Mouse (Mus musculus): ENCODE data around the gene Trim31. TPM values are rescaled to one million over a fixed set of nuclear protein-coding genes. Genes with fewer than 3 reads are reported as not detected.

Gene Trim31
- total RNA-seq, 2 experiments from 2014 or later: not detected

DNA sequence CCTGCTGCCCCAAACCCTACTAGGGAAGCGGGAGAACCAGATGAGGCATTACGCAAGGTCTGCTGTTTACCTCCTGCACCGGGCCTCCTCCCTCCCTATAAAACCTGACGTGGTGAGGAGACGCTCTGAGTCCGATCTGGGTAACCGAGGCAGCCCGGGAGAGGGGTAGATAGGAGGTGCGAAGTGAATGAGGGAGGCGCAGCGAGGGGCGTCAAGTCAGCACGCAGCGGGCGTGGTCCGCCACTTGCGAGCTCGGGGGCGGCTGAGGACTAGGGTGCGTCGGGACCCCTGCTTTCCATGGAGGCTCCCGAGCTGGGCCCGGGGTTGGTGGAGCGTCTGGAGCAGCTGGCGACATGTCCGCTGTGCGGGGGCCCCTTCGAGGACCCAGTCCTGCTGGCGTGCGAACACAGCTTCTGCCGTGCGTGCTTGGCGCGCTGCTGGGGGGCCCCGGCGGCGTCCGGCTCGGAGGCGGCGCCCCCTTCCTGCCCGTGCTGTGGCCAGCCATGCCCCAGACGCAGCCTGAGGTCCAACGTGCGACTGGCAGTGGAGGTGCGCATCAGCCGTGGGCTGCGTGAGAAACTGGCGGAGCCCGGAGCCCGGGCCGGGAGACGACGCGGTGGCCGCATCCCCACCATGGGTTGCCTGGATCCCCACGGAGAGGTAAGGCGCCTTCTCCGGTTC lies 45.0 kb downstream of the Trim31 start, which contains the start of gene Rnf39:
TSS of gene Rnf39 (plus strand) at position 128 of the 681 bp plus-strand sequence.
- DNase-seq (ENCODE audit: low spot score in 2 of 2): no peak

GRCm38 (mm10) chr17:36943691-36944090 lies 45.8 kb downstream of the Trim31 start:
- DNase-seq (ENCODE audit: low spot score in 2 of 2): no peak

- no peak for DNase-seq (ENCODE audit: low spot score in 2 of 2)
Measured at GRCm38 (mm10) chr17:36944121-36944775, 46.3 kb downstream of the Trim31 start.

GRCm38 (mm10) chr17:36947051-36947819 lies 49.3 kb downstream of the Trim31 start:
- DNase-seq (ENCODE audit: low spot score in 2 of 2): peak; percentile 59 to 74

DNA sequence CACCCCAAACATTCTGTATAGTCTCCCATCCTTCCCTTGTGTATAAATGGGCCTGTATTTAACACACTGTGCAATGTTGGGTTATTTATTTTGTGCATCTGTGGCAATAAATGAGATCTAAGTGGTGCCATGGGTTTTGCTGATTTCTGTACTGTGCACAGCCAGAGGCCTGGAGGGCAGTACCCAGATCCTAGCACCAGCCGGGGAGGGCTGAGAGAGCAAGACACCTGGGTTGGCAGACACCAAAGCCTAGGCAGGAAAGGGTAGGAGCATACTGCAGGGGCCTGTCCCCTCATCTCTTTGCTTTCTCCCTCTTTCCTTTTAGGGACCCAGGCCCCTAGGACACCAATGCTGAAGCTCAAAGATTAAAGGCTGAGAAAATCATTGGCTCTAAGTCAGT lies 50.4 kb downstream of the Trim31 start:
- no peak for DNase-seq (ENCODE audit: low spot score in 2 of 2)

DNA sequence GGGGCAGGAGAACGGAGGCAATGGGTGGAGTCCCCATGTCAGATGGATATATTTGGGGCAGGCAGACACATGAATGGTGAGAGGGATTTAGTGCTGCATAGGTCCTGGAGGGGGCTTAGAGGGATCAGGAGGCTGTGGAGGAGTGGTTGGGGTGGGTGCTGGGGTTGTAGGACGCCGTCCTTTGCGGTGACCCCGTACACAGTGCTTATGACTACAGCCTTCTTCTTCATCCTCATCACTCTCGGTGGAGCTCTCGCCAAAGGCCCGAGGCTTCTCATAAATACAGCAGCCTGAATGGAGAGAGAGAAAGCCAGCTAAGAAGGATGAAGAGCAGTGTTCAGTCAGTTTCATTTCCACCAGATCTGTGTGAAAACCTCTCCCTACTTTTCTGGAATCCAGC lies 51.3 kb downstream of the Trim31 start:
- DNase-seq (ENCODE audit: low spot score in 2 of 2): no peak

- peak; percentile 93 to 94 for DNase-seq (ENCODE audit: low spot score in 2 of 2)
Measured at GRCm38 (mm10) chr17:36950981-36951947, 53.3 kb downstream of the Trim31 start, which contains the start of gene Ppp1r11. Ppp1r11 (minus strand) TSS chr17:36951741.

GRCm38 (mm10) chr17:36952631-36953030 lies 54.7 kb downstream of the Trim31 start:
- DNase-seq (ENCODE audit: low spot score in 2 of 2): no peak

DNA sequence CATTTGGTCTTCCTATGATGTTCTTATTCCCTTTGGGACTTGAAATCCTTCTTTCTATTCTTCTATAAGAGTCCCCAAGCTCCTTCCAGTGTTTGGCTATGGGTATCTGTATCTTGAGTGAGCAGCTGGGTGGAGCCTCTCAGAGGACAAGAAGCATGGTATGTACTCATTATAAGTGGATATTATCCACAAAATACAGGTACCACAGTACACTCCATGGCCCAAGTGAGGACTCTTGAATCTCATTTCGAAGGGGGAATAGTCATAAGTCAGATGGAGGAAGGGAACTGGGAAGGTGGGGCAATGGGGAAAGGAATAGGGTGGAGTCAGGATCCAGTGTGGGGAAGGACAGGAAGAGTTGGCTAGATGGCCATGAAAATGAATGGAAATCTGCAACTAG lies 55.1 kb downstream of the Trim31 start:
- no peak for DNase-seq (ENCODE audit: low spot score in 2 of 2)

DNA sequence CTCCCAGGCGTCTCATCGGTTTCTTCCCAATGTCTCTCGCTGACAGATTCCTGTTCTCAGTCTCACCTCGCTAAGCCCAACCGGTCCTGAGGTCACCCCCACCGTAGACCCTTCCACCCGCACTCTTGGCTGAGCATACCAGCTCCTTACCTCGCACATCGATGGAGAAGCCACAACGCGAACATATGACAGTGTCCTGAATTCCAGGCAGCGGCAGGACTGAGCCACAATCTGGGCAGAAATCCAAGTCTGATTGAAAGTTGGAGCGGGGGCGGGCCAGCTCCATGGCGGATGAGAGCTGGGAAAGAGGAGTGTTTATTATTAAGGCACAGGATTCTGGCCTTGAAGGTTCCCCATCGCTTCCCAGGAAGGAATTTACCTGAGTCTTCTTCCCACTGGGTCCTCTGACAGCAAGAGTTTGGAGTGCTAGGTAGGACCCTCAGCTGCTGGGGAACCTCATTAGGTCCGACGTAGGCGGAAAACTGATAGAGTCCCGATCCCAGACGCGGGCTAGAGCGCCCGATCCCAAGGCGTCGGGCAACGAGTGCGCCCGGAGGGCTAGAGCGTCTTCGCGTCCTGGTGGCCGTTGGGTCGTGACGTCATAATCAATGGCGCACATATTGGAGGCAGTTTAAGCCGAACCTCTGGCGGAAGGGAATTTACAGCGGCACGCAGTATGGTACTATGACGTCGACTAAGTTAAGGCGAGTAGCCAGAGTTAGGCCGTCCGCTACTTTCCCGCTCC lies 60.3 kb downstream of the Trim31 start, which contains the start of the genes Znrd1 and Znrd1as:
TSS of gene Znrd1 (minus strand) at position 561 of the 745 bp plus-strand sequence.
TSS of gene Znrd1as (plus strand) at position 594 of the 745 bp plus-strand sequence.
- peak; percentile 90 to 94 for DNase-seq (ENCODE audit: low spot score in 2 of 2)

DNA sequence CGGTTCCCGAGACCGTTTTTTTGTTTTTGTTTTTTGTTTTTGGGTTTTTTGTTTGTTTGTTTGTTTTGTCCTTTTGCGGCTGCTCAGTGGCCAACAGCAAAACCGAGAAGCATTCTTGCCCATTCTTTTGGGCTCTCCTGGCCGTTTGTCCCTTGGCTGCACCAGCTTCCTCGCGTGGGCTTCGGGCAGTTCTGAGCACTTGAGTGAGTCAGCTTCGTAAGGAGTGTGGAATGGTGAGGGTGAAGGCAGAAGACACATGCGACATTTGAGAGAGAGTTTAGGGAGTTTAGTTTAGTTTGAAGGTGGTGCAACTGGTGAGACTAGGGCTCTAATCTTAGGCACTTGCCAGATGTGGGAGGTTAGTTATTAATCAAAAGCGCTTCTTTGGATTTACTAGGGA lies 61.0 kb downstream of the Trim31 start:
- no peak for DNase-seq (ENCODE audit: low spot score in 2 of 2)

Other genes with a start within 250 kb of the Trim31 start
- gene H2-M1, start 225.9 kb upstream of the Trim31 start, total RNA-seq (2021): not detected
- not detected for gene H2-M10.5, start 125.2 kb upstream of the Trim31 start, total RNA-seq (2021)
- not detected for gene H2-M10.6, start 85.9 kb upstream of the Trim31 start, total RNA-seq (2021)
- gene Trim26, start 61.0 kb upstream of the Trim31 start, total RNA-seq (2021): 10 to 100 TPM; 22.7 to 28.8 TPM
- gene Trim15, start 30.9 kb upstream of the Trim31 start, total RNA-seq (2021): not detected
- under 1 TPM in 1 of 2 experiments, not detected in 1; 0.16 TPM for gene Trim10, start 28.5 kb upstream of the Trim31 start, total RNA-seq (2021)
- gene Trim40, start 8.0 kb upstream of the Trim31 start, total RNA-seq (2021): not detected
- gene Rnf39, start 44.8 kb downstream of the Trim31 start, total RNA-seq (2021): 1 to 10 TPM; 4.9 to 5.4 TPM
- gene Ppp1r11, start 53.6 kb downstream of the Trim31 start, total RNA-seq (2021): 100 to 1,000 TPM in 1 of 2 experiments, 10 to 100 TPM in 1; 88.2 to 100 TPM
- gene Znrd1, start 60.4 kb downstream of the Trim31 start, total RNA-seq (2021): 10 to 100 TPM; 30.2 to 30.3 TPM
- 1 to 10 TPM; 4.8 to 5.3 TPM for gene Znrd1as, start 60.5 kb downstream of the Trim31 start, total RNA-seq (2021)
- under 1 TPM; 0.53 to 0.83 TPM for gene 2410137M14Rik, start 83.1 kb downstream of the Trim31 start, total RNA-seq (2021)
- 1 to 10 TPM; 3.2 to 3.7 TPM for gene H2-M5, start 91.4 kb downstream of the Trim31 start, total RNA-seq (2021)
- 10 to 100 TPM; 73.3 to 83.7 TPM for gene Zfp57, start 103.0 kb downstream of the Trim31 start, total RNA-seq (2021)
- 1 to 10 TPM; 3.2 to 4.3 TPM for gene Mog, start 125.3 kb downstream of the Trim31 start, total RNA-seq (2021)
- gene Gabbr1, start 147.8 kb downstream of the Trim31 start, total RNA-seq (2021): 100 to 1,000 TPM; 594 to 649 TPM
- not detected for gene Olfr90, start 190.4 kb downstream of the Trim31 start, total RNA-seq (2021)
- gene Olfr91, start 200.2 kb downstream of the Trim31 start, total RNA-seq (2021): not detected
- not detected for gene Olfr92, start 222.0 kb downstream of the Trim31 start, total RNA-seq (2021)